ENCODE assay signal across 9 mouse cellular contexts in the genomic region with DNA sequence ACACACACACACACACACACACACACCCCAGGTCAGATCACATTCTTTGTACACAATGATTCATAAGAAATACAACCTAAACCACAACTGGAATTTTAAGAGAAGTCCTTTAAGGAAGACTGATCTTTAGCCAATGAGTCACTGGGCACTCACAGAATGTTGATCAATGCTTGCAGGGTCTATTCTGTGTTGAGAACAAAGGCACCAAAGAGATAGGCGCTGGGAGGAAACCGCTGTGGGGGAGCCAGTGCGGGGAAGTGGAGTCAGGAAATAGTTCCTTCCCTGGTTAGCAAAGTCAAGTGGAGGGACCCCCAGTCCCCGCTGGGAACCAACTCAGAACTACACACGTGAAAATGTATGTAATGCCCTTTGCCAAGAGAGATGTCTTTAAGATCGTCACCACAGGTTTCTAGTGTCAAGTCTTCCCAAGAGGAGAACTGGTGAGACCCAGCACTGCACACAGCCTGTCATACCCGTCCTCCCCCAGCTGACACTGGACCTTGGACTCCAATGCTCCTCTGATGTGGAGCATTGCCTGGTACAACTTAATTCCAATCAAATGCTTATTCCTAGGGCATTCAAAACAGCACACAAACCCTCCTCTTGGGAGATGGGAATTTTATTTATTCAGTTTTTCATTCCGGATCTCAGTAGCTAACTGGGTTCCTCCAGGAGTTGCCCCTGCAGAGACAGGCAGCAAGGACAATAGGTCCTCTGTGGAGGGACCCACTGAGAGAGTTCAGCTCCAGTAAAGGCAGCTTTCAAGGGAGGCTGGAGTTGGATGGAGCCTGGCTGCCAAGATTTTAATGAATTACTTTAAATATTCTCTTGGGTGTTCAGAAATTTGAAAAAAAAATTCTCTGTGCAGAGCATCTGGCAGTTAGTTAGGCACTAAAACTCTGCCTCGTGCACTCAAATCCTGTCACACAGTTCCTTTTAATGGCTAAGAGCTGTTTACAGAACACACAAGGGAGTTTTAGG. TPM values are rescaled to one million over a fixed set of nuclear protein-coding genes. Genes with fewer than 3 reads are reported as not detected.
DNase-seq lines count a peak whose midpoint lies in the region; ATAC-seq and TF ChIP-seq lines count a peak whose summit lies in the region.
"Had no signal": no experiment of that assay in that cellular context is flagged by ENCODE, and none has a peak within 500 bp of the region (broad histone marks: within the 10 kb centered on the region; RNA-seq: fewer than 3 reads in every experiment).

No protein-coding gene starts in this region.

- DNase-seq in layer of hippocampus, adult 11-12 months (ENCODE audit: low spot score): peak; percentile 17
- DNase-seq in layer of hippocampus, postnatal 25 days (ENCODE audit: extremely low spot score in 1 of 2, low spot score in 1 of 2): no peak
- peak; percentile 35 for DNase-seq in hindbrain, embryonic 11.5 days (ENCODE audit: low spot score)
- DNase-seq in spleen, postnatal 36 days (ENCODE audit: low spot score in 2 of 2): no peak
- DNase-seq in cerebellum, adult 11 months: no peak
- DNase-seq in frontal cortex, postnatal 14 days (ENCODE audit: low spot score in 2 of 2): no peak

- H3K4me3 ChIP-seq in cortical plate, adult 2 months (ENCODE audit: insufficient read depth, low read length): no peak overlapping the region
- no peak overlapping the region for H3K4me3 ChIP-seq in hindbrain, embryonic 11.5 days (ENCODE audit: low read depth, low read length)
- H3K4me3 ChIP-seq in midbrain, embryonic 15.5 days: no peak overlapping the region

- no peak overlapping the region for H3K4me2 ChIP-seq in hindbrain, embryonic 11.5 days (replicated peaks; ENCODE audit: low read depth, low read length)
- H3K4me2 ChIP-seq in midbrain, embryonic 15.5 days: no peak overlapping the region
- H3K4me2 ChIP-seq: heart, embryonic 11.5 days had no signal

- H3K9me3 ChIP-seq in hindbrain, embryonic 11.5 days (ENCODE audit: control insufficient read depth, low read length): no peaks in the 10 kb centered on the region
- no peaks in the 10 kb centered on the region for H3K9me3 ChIP-seq in midbrain, embryonic 15.5 days

- no peak for TF ChIP-seq POLR2A in cortical plate, adult 2 months (IDR thresholded peaks at IDR 0.05; ENCODE audit: extremely low read depth, insufficient read depth, low read length)

- H3K9ac ChIP-seq in hindbrain, embryonic 11.5 days (ENCODE audit: low read depth, low read length): no peak overlapping the region
- no peak overlapping the region for H3K9ac ChIP-seq in midbrain, embryonic 15.5 days

- TF ChIP-seq CTCF in cortical plate, adult 2 months (IDR thresholded peaks at IDR 0.05; ENCODE audit: extremely low read depth, insufficient read depth, low read length): no peak

- H3K27me3 ChIP-seq in hindbrain, embryonic 11.5 days (ENCODE audit: control insufficient read depth, insufficient read depth, low read length): no peaks in the 10 kb centered on the region
- 0 out of 2 replicates have a peak, but pooled peaks cover 3% of the 10 kb centered on the region for H3K27me3 ChIP-seq in midbrain, embryonic 15.5 days (replicated peaks)

- WGBS in hindbrain, embryonic 11.5 days: 15% methylated on average over 9 of the region's 9 CpGs
- 24% methylated on average over 9 of the region's 9 CpGs for WGBS in midbrain, embryonic 15.5 days

- peak overlapping the region; percentile 68; the same call in 1 of the 2 replicates for H3K27ac ChIP-seq in cortical plate, adult 2 months (ENCODE audit: insufficient read depth, low read length)
- H3K27ac ChIP-seq in hindbrain, embryonic 11.5 days (ENCODE audit: low read depth, low read length): no peak overlapping the region
- H3K27ac ChIP-seq in midbrain, embryonic 15.5 days: 0 out of 2 replicates have a peak overlapping the region, but pooled peaks have one; percentile 30

- no peaks in the 10 kb centered on the region for H3K4me1 ChIP-seq in cortical plate, adult 2 months (ENCODE audit: control insufficient read depth, insufficient read depth, low read length)
- no peaks in the 10 kb centered on the region for H3K4me1 ChIP-seq in hindbrain, embryonic 11.5 days (replicated peaks; ENCODE audit: control insufficient read depth, insufficient read depth, low read length)
- H3K4me1 ChIP-seq in midbrain, embryonic 15.5 days: peaks cover 20% of the 10 kb centered on the region

- no peaks in the 10 kb centered on the region for H3K36me3 ChIP-seq in hindbrain, embryonic 11.5 days (ENCODE audit: control insufficient read depth, insufficient read depth, low read length)
- H3K36me3 ChIP-seq in midbrain, embryonic 15.5 days (replicated peaks): no peaks in the 10 kb centered on the region

- peak; percentile 60; the same call in 1 of the 2 replicates for ATAC-seq in hindbrain, embryonic 11.5 days (ENCODE audit: low FRiP score)
- peak; percentile 59; the same call in 1 of the 2 replicates for ATAC-seq in midbrain, embryonic 15.5 days (replicated peaks)

RNA-seq across cellular contexts. Expression of a gene that starts 10.6 kb away (rescaled TPM):
- 1 to 10 TPM; 6.3 to 10.0 TPM for total RNA-seq in layer of hippocampus, postnatal 25 days (2021)
- polyA plus RNA-seq in cortical plate, adult 2 months (2012; rRNA removed): 6.7 and 8.0 TPM in 2 replicates
- polyA plus RNA-seq in hindbrain, embryonic 11.5 days (2014; fragmentation: Nextera tagmentation; extraction: Ambion mirVana): 2.3 and 2.7 TPM in 2 replicates
- 8.5 and 10.7 TPM in 2 replicates for polyA plus RNA-seq in midbrain, embryonic 15.5 days (2015; fragmentation: Nextera tagmentation; extraction: Ambion mirVana)

Comparison
In these comparisons a context has a peak if more than half of its experiments do, and no peak if none do; other contexts are left out.
1. DNase-seq: peak in layer of hippocampus, adult 11-12 months (single experiment) and hindbrain, embryonic 11.5 days (single experiment); none in layer of hippocampus, postnatal 25 days (0 of 2), spleen, postnatal 36 days (0 of 2), cerebellum, adult 11 months (single experiment) and frontal cortex, postnatal 14 days (0 of 2).